Mouse (Mus musculus) adrenal gland, adult 8-10 months (tissue): Measurements from ENCODE around the gene Ing3. TPM values are rescaled to one million over a fixed set of nuclear protein-coding genes. Genes with fewer than 3 reads are reported as not detected.

Source experiments
- DNase-seq: peaks from one replicate; pipeline ENCODE4 v3.0.0; 2022
- total RNA-seq, 4 experiments: library from RNA; stranded (reverse); gene quantifications; 2 replicates each; pipeline ENCODE4 v1.2.4; 2022

The Ing3 gene
- 10 to 100 TPM; 19.4 to 31.3 (median 23.8) TPM for total RNA-seq

DNA sequence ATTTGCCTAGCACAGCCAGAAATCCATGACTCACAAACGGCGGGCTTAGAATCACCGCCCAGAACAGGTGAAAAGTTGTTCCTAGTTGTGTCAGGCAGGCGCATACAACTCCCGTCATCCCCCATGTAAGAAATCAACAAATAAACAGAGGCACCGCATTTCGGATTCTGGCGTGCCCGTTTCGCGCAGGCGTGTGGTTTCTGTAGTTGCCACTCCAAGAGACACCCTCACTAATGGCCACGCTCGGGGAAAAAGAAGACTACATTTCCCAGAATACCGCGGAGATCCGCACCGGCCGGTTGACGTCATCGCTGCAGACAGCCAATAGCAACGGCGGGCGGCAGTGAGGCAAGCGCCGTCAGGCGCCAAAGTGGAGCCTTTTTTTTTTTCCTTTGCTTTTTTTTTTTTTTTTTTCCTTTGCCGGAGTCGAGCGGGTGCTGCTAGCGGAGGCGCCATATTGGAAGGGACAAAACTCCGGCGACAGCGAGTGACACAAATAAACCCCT lies at the start of gene Ing3:
Gene Ing3, plus strand, starts transcription at position 346 of the 506 bp plus-strand sequence.
- peak; percentile 99 for DNase-seq

DNA sequence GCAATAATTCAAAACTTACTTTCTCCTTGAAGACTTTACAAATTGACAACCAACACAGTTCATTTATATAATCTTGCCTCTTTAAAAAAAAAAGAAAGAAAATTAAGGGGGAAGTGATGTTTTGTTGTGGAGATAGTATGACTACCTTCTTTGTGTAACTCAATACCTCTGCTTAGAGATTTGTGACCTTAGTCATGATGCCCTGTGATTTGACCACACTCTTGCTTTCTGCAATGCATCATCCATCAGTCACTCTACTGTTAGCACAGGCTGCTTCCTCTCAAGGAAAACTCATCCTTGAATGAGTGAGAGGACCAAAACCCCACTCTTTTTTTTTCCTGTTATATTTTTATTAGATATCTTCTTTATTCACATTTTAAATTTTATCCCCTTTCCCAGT lies 39.7 kb upstream of the Ing3 start:
- no peak for DNase-seq

DNA sequence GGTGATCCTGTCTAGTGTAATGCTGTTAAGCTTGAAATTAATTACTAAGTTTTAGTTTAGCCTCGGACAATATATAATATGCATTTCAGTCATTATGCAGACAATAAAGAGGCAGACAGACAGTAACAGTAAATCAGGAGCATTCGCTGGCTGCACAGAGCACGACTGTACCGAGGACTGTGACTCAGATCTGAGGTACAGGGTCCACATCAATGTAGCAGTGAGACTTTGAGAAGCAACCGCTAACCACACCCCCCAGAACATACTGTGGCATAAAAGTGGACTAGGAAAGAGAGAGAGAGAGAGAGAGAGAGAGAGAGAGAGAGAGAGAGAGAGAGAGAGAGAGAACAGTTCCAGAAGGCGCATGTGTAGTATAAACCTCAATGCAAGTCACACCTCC lies 38.6 kb upstream of the Ing3 start:
- no peak for DNase-seq

DNA sequence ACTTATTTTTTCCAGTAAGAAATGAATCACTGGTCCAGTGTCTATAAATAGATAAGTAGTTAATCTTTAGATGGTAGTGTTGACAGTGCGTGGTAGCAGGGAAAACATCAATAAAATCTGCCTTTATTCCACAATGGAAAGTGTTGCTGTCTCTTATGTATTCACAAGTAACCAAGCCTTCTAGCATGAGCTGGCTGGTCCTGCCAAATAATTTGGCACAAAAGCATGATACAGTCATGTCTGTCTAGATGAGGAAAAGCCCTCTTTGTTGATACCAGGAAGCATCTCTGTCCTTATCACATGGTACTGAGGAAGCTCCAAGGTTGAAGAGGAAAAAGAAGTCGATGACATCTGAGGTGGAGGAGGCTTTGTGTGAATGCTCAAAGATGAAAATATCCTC lies 32.8 kb upstream of the Ing3 start:
- DNase-seq: no peak

DNA sequence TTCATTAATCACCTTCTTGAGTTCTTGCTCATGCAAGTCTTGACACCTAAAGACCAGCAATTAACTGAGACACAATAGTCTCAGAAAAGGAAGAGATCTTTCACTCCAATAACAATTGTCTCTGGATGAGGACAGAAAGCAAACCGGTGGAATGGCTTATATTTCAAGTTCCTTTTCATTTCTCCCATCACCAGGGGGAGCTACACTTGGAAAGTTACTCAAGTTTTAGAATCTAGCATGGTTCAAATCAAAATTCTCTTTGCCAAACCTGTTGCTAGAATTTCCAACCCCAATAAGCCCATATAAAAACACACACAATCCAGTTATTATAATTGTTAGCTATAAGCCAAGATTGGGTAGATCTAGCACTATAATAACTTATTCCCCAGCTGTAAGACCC lies 25.2 kb upstream of the Ing3 start:
- DNase-seq: no peak

DNA sequence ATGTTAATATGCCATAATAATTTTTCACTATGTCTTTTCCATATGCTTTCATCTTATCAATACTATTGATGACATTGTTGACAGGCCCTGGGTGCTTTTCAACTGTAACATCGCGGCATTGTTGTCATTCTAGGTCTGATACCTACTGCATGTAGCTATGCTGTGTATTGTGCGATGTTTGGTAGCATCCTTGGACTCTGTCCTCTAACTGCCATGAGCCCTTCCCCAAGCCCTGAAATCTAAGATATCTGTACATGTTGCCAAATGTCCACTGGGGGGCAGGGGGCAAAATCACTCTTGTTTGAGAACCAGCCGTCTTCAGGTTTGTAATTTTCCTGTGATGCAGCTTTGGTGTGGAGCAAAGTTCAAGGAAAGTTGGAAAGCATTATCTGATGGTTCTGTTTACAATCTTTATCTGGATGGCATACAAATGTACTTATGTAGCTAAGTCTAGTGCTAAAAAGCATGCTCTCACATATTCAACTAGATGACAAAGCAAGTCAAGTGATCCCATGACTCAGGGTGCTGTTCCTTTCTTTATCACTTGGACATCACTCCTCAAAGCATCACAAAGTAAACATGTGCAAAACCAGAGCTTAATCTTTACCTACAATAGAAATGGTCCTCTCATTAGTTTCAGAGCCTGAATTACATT lies 11.3 kb upstream of the Ing3 start:
- no peak for DNase-seq

- peak; percentile 97 for DNase-seq
These were observed 539 bp downstream of the Ing3 start for GRCm38 (mm10) chr6:21949771-21950448.

DNA sequence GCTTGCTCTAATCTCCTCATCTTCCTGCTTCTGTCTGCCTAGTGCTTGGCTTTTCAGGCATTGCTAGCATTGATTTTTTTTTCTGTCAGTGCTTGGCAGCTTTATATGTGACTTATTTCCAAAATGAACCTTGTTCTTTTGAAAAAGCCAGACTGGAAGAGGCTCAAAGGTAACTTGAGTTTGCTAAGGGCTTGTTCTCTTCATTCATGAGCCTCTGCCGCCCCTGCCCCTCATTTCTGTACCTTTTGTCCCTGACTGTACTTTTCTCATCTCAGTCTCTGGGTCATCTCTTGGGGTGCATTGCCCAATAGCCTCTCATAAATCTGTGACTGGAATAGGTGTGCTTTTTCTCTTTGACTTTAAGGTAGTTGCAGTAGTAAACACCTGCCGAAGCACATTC lies 1.3 kb downstream of the Ing3 start:
- no peak for DNase-seq

- no peak for DNase-seq
These were observed 6.1 kb downstream of the Ing3 start for GRCm38 (mm10) chr6:21955468-21955867.

DNA sequence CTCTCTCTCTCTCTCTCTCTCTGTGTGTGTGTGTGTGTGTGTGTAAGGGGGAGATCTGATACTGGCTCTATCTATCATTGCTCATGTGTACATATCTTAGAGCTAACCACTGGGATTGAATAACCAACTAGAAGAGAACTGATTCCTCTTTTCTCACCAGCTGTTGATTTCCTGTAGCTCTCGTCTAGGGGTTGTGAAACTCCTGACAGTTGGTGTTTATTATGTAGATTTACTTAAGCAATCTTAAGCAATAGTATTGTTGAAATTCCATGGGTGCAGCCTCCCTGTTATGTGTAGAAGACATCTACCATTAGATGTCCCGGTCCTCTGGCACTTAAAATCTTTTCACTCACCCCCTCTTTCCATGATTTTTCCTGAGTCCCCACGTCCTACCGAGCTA lies 9.6 kb downstream of the Ing3 start:
- DNase-seq: no peak

GRCm38 (mm10) chr6:21959909-21960308 lies 10.5 kb downstream of the Ing3 start:
- DNase-seq: no peak

- no peak for DNase-seq
These were observed 28.2 kb downstream of the Ing3 start for GRCm38 (mm10) chr6:21977532-21977931.

DNA sequence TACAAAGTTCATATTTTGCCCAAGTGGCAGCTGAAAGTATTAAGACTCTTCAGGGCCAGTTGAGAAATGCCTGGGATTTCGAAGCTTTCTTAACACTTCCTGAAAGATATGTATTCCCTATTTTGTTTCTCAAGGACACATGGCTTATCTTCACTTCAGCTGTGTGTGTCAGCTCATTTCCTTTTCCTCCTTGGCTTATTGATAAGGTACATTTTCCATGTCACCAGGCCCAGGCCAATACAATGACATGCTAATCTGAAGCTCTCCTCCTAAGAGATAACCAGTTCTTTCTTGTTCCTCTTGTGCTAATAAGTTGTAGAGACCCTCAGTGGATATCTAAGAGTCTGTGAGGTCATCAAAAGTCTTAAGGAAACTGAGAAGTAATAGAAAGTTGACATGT lies 31.7 kb downstream of the Ing3 start:
- DNase-seq: no peak

- DNase-seq: peak; percentile 56
These were observed 35.8 kb downstream of the Ing3 start for GRCm38 (mm10) chr6:21984990-21985731.

GRCm38 (mm10) chr6:21985732-21986540 lies 36.6 kb downstream of the Ing3 start, which contains the start of gene Cped1:
Cped1 (plus strand) TSS chr6:21985916.
- DNase-seq: peak; percentile 71

DNA sequence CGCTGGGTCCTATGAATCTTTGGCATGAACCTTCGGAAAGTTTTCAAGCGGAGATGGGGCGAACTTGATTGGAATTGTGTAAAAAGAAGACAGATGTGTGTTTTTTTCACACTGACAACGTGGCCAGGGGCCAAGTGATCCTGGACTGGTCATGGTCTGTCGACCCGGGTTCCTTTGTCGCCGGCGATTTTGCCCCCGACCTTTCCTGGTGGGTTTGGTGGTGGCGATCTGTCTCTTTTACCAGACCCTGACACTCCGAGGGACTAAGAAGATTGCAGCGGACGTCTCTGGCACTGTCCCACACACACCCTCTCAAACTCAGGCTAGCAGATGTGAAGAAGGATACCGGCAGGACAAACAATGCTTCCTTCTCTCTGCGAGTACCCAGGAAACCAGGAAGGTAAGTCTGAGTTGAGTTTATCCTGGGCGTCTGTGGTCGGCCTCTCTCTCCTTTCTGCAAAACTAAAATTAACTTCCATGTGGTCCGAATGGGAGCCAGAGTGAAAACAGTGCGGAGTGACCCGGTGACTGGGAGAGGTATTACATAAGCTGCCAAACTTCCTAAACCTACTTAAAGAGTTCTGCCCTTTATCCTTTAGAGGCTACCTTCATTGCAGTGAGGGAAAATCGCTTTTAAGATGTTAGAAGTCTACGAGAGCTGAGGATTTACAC lies 37.4 kb downstream of the Ing3 start:
- DNase-seq: peak; percentile 51

DNA sequence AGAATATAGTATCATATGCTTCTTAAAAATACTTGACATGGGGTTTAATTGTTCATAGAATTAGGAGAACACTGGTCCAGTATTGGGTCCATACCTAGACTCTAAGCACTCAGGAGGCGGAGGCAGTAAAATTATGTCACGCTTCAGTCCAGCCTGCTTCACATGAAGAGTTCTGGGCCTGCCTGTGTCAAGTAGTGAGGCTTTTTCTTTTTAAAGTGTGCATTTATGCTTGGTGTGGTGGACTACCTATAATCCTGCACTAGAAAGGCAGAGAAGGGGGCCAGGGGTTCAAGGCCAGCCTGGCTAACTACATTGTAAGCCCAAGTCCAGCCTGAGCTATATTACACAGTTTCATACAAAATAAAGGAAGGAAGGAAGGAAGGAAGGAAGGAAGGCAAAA lies 38.2 kb downstream of the Ing3 start:
- DNase-seq: no peak

DNA sequence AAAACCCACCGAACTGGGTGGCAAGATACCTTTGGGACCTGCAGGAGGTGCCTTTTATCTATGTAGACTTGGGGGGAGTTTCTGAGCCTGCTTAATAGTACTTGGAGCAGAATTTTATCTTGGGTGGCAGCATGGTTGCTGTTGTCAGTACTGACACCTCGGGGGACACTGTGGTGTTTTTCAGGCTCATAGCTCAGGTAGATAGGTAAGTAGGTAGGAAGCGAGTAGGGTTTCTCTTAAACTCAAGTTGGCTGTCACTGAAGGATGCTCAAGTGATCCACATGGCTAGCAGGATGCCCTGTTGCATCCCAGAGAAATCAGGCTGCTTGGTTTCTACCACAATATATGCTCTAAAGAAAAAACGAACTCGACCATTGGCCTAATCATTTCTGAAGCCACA lies 38.9 kb downstream of the Ing3 start:
- no peak for DNase-seq

DNA sequence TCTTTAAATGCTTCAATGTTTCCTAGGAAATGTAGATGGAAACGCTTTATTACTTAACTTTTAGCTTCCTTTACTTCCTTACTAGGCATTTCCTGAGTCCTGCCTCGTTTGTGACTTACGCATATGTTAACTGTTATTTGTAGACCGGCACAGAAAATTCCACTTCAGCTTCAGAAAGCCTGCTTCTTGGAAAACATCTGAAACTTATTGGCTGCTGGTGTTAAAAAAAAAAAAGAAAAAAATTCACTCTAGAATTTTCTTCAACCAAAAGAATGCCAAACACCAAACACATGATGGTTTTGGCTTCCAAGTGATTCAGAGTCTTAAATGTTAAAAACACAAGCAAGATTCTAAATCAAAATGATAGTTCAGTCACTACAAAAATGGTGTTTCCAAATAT lies 39.7 kb downstream of the Ing3 start:
- no peak for DNase-seq

DNA sequence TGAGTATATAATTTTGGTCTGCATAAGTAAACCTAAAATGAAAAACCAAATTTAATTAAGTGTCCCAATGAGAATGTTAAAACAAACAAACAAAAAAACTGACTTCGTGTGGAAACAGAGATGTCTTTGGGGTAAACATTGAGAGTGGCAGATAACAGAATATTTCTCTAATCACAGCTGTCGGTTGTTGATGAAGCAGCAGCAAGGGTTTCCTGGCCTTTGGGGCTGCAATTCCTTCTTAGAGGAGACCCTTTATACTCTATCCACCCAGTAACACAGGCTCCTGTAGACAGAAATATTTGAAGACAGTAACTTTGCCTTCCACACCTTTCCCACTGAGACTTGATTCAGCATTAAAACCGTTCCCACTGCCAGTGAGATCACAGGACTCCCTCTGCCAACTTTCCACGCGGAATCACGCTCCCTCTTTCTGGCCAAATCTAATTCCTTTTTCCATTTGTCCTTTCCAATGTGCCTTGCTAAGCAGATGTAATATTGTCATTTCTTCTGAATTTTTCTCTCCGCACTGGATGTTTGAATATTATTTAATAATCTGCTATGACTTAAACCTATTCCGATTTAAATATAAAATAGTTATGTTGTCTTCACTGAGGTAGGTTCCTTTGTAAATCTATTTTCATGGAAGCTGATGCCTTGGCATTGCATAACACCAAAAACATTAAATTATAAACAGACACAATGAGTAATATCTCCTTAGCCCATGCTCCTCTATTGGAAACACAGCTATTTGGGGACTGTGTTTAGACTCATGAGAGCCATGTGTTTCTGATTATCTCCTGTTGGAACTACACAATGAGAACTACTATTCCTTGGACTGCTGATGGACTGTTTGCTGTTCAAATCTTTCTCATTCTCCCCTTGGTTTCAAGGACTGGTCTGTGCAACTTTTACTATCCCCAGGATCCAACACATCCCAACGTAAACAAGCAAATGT lies 41.1 kb downstream of the Ing3 start:
- no peak for DNase-seq

DNA sequence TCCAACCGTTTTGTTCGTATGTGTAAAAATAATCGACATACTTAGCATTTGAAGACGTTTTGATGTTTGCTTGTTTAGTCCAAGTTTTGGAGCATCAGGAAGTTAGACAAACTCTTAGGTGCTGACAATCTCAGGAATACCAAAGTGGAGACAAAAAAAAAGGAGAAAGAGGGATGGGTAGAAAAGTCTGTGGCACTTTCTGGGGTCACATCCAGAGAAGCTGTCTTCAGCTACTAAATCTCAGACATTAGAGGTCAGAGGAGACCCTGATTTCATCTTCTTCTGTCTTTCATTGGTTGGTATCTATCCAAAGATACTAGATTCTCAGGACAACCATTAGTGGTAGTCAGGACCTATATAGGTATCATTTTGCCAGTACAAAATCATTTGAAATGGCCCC lies 41.8 kb downstream of the Ing3 start:
- DNase-seq: no peak
